Mouse (Mus musculus): Measurements from ENCODE around the gene Hes7.
"Not testable (repeated sequence)": the region's sequence is repeated elsewhere in the genome, so short reads cannot be mapped to it uniquely, and the experiment has no call there.

Gene Hes7

GRCm38 (mm10) chr11:69088103-69088855 lies 31.9 kb upstream of the Hes7 start, which contains the start of gene Vamp2:
TSS of gene Vamp2 (plus strand) at chr11:69088490.
- no peak for DNase-seq (ENCODE audit: low read depth, low spot score)

GRCm38 (mm10) chr11:69088856-69089615 lies 31.2 kb upstream of the Hes7 start:
- DNase-seq (ENCODE audit: low read depth, low spot score) = no peak

GRCm38 (mm10) chr11:69089616-69090290 lies 30.5 kb upstream of the Hes7 start:
- no peak for DNase-seq (ENCODE audit: low read depth, low spot score)

GRCm38 (mm10) chr11:69090367-69090766 lies 29.8 kb upstream of the Hes7 start:
- no peak for DNase-seq (ENCODE audit: low read depth, low spot score)

GRCm38 (mm10) chr11:69091566-69092385 lies 28.4 kb upstream of the Hes7 start:
- DNase-seq (ENCODE audit: low read depth, low spot score) = no peak

- no peak for DNase-seq (ENCODE audit: low read depth, low spot score)
Measured at GRCm38 (mm10) chr11:69092386-69092751, 27.8 kb upstream of the Hes7 start.

GRCm38 (mm10) chr11:69092871-69093270 lies 27.3 kb upstream of the Hes7 start:
- no peak for DNase-seq (ENCODE audit: low read depth, low spot score)

GRCm38 (mm10) chr11:69093856-69094255 lies 26.3 kb upstream of the Hes7 start:
- not testable (repeated sequence) for DNase-seq (ENCODE audit: low read depth, low spot score)

GRCm38 (mm10) chr11:69094697-69095429 lies 25.3 kb upstream of the Hes7 start, which contains the start of gene Per1:
TSS of gene Per1 (plus strand) at chr11:69095217.
- peak; percentile 99 for DNase-seq (ENCODE audit: low read depth, low spot score)

GRCm38 (mm10) chr11:69095511-69096231 lies 24.5 kb upstream of the Hes7 start:
- no peak for DNase-seq (ENCODE audit: low read depth, low spot score)

- DNase-seq (ENCODE audit: low read depth, low spot score) = no peak
Measured at GRCm38 (mm10) chr11:69096360-69096986, 23.7 kb upstream of the Hes7 start.

GRCm38 (mm10) chr11:69096987-69097900 lies 23.0 kb upstream of the Hes7 start:
- no peak for DNase-seq (ENCODE audit: low read depth, low spot score)

GRCm38 (mm10) chr11:69098039-69098761 lies 22.0 kb upstream of the Hes7 start:
- DNase-seq (ENCODE audit: low read depth, low spot score) = no peak

GRCm38 (mm10) chr11:69098762-69099091 lies 21.5 kb upstream of the Hes7 start:
- no peak for DNase-seq (ENCODE audit: low read depth, low spot score)

- no peak for DNase-seq (ENCODE audit: low read depth, low spot score)
Measured at GRCm38 (mm10) chr11:69099177-69099914, 20.9 kb upstream of the Hes7 start.

- no peak for DNase-seq (ENCODE audit: low read depth, low spot score)
Measured at GRCm38 (mm10) chr11:69099915-69100345, 20.3 kb upstream of the Hes7 start.
